Mouse (Mus musculus): ENCODE measurements around the gene Rims3. TPM values are rescaled to one million over a fixed set of nuclear protein-coding genes. Genes with fewer than 3 reads are reported as not detected.

The Rims3 gene
- polyA plus RNA-seq (2012; rRNA removed) = 51.9 and 52.0 TPM in 2 replicates

GRCm38 (mm10) chr4:120854588-120855319 lies at the start of gene Rims3:
Rims3 (plus strand) TSS chr4:120854816.

DNA sequence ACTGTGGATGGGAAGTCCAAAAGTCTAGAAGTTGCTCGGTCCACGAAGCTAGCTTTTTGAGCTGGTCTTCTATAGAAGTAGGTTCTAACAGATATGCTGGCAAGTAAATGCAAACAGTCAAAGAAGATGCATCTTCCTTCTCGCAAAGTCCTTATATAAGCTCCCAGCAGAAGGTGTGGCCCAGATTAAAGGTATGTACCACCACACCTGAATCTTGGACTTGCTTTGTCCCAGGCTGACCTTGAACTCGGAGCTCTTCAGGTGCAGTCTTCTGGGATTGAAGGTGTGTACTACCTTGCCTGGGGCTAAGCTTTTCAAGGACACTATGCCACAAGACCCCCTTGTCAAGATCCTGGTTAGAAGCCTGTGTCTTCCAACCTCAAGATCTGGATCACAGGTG lies 23.1 kb upstream of the Rims3 start, which contains the start of gene Nfyc:
Gene Nfyc (minus strand): TSS at position 101 of the 400 bp plus-strand sequence.

DNA sequence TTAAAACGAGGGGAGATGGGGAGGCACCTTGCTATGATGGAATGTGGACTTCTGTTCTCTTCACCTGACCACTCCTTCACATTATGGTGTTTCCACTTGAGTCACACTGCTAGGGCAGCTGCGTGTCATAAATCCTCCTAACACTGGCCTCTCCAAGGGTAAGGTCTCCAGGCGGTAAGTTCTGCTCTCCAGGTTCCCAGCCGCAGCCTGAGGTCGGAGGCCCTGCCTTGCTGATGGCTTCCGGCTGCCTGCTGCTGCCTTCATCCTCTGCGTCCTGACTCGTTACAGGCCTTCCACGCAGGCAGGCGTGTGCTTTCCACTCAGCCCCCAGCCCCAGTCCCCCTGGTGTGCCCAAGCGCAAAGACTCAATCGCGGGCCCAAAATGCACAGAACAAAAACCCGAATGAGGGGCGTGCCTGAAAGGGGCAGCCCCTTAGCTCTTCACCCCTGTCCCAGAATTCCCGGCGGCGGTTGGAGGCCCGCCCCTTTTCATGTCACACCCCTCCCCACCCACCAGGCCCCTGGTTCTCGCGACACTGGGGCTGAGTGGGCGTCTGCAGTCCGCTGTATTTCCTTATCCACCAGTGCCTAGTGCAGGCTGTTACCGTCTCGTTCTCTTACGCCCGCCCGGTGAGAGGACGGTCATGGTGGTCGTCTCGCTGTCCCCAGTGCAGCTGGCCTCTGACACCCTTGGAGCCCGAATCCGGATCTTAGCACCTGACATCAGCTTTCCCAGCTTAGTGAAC lies 70.1 kb downstream of the Rims3 start, which contains the start of gene Exo5:
Gene Exo5 (minus strand): TSS at position 464 of the 746 bp plus-strand sequence.

Other genes with a start within 250 kb of the Rims3 start
- 1.9 and 2.0 TPM in 2 replicates for gene Cited4, start 188.2 kb upstream of the Rims3 start, polyA plus RNA-seq (2012; rRNA removed)
- gene Kcnq4, start 106.2 kb upstream of the Rims3 start, polyA plus RNA-seq (2012; rRNA removed) = 16.0 and 16.2 TPM in 2 replicates
- 128 and 136 TPM in 2 replicates for gene Nfyc, start 23.2 kb upstream of the Rims3 start, polyA plus RNA-seq (2012; rRNA removed)
- 32.3 and 34.7 TPM in 2 replicates for gene Exo5, start 70.2 kb downstream of the Rims3 start, polyA plus RNA-seq (2012; rRNA removed)
- gene Zfp69, start 96.9 kb downstream of the Rims3 start, polyA plus RNA-seq (2012; rRNA removed) = 2.3 and 2.8 TPM in 2 replicates
- gene Smap2, start 162.4 kb downstream of the Rims3 start, polyA plus RNA-seq (2012; rRNA removed) = 45.8 and 54.0 TPM in 2 replicates
- 16.7 and 24.6 TPM in 2 replicates for gene Col9a2, start 184.6 kb downstream of the Rims3 start, polyA plus RNA-seq (2012; rRNA removed)
- gene Zmpste24, start 243.4 kb downstream of the Rims3 start, polyA plus RNA-seq (2012; rRNA removed) = 15.2 and 16.9 TPM in 2 replicates

All from central nervous system, embryonic 18 days (tissue).